Mouse (Mus musculus): ENCODE results near the gene Plekho2. TPM values are rescaled to one million over a fixed set of nuclear protein-coding genes. Genes with fewer than 3 reads are reported as not detected.

Gene Plekho2
- polyA plus RNA-seq, 1 experiment = 15.3 TPM

DNA sequence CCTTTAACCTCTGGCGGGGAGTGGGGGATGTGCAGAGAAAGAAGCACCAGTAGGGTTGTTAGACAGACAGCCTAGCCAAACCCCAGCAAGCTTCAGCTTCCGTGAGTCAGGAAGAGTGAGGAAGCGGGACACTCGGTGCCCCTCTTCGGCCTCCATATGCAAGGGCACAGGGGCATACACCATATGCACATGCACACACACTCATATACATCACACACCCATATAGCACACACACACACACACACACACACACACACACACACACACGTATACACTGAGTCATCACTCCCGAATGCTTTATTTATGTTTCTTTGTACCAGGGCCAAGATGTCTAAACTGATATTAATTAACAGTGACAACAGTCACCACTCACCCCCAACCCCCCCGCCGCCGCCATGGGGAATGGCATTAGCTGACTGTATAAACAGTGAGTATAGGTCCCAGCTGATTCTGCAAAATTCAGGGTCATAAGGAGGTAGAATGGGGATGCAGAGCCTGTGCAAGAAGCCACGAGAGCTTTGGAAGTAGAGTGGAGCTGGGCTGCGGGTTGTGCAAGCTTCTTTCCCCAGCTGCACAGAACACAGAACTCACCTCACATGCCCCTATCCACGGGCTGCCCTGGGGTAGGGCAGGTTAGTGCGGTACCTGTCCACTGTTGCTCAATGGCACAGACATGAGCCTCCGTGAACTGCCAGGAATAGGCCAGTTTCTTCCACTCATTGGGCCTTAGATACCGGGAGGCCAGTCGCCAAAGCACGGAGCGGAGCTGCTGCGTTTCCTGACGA lies 76.9 kb downstream of the Plekho2 start:
- no peak overlapping the region for H3K27ac ChIP-seq (ENCODE audit: insufficient read depth, low read length)
- H3K4me3 ChIP-seq (ENCODE audit: insufficient read depth, low read length) = no peak overlapping the region
- no peak for TF ChIP-seq POLR2A (IDR thresholded peaks at IDR 0.05; ENCODE audit: extremely low read depth, insufficient read depth, low read length)
- no peak for TF ChIP-seq CTCF (IDR thresholded peaks at IDR 0.05; ENCODE audit: extremely low read depth, insufficient read depth, low read length)
- no peaks in the 10 kb centered on the region for H3K4me1 ChIP-seq (ENCODE audit: control insufficient read depth, insufficient read depth, low read length)

Other genes with a start within 250 kb of the Plekho2 start
- 16.1 and 16.9 TPM in 2 replicates for gene Pdcd7, start 233.9 kb downstream of the Plekho2 start, polyA plus RNA-seq (2012; rRNA removed)
- 6.5 and 7.7 TPM in 2 replicates for gene Ubap1l, start 219.0 kb downstream of the Plekho2 start, polyA plus RNA-seq (2012; rRNA removed)
- gene Kbtbd13, start 188.4 kb downstream of the Plekho2 start, polyA plus RNA-seq (2012; rRNA removed) = 0.17 and 0.34 TPM in 2 replicates
- 4.4 and 4.8 TPM in 2 replicates for gene Rasl12, start 181.5 kb downstream of the Plekho2 start, polyA plus RNA-seq (2012; rRNA removed)
- gene Slc51b, start 157.1 kb downstream of the Plekho2 start, polyA plus RNA-seq (2012; rRNA removed) = not detected in 2 replicates
- gene Mtfmt, start 144.3 kb downstream of the Plekho2 start, polyA plus RNA-seq (2012; rRNA removed) = 19.0 and 20.4 TPM in 2 replicates
- gene Spg21, start 119.1 kb downstream of the Plekho2 start, polyA plus RNA-seq (2012; rRNA removed) = 25.4 and 25.5 TPM in 2 replicates
- 1.4 and 1.8 TPM in 2 replicates for gene Ankdd1a, start 59.8 kb downstream of the Plekho2 start, polyA plus RNA-seq (2012; rRNA removed)
- gene Pif1, start 7.1 kb upstream of the Plekho2 start, polyA plus RNA-seq (2012; rRNA removed) = 0.11 and 0.23 TPM in 2 replicates
- 4.0 and 4.9 TPM in 2 replicates for gene Rbpms2, start 49.6 kb upstream of the Plekho2 start, polyA plus RNA-seq (2012; rRNA removed)
- gene Oaz2, start 88.0 kb upstream of the Plekho2 start, polyA plus RNA-seq (2012; rRNA removed) = 215 and 220 TPM in 2 replicates
- gene Zfp609, start 247.5 kb upstream of the Plekho2 start, polyA plus RNA-seq (2012; rRNA removed) = 14.1 and 16.0 TPM in 2 replicates